Mouse (Mus musculus): ENCODE measurements at regions not wholly inside any gene's neighbourhood (a gene's known extent, or its start where the extent isn't known, plus 50 kb on each side); places are given as distances from the start of the nearest gene placed in this dataset.

GRCm38 (mm10) chr10:24357636-24358035, 134.3 kb downstream of the Moxd1 start:
- no peak overlapping the region for H3K4me3 ChIP-seq (replicated peaks; ENCODE audit: low read length)
- H3K27me3 ChIP-seq (ENCODE audit: insufficient read depth, low read length), result no peaks in the 10 kb centered on the region
- TF ChIP-seq CTCF (conservative IDR thresholded peaks at IDR 0.05; ENCODE audit: low read length) (no peak), NANOG (IDR thresholded peaks at IDR 0.05; ENCODE audit: borderline replicate concordance, low read length) (peak; percentile 69; the same call in 1 of the 2 replicates)
- peaks cover 9% of the 10 kb centered on the region for H3K4me1 ChIP-seq (replicated peaks; ENCODE audit: low read depth, low read length)
- H3K36me3 ChIP-seq (ENCODE audit: insufficient read depth, low read length), result no peaks in the 10 kb centered on the region
- H3K9me3 ChIP-seq (ENCODE audit: low read length), result no peaks in the 10 kb centered on the region

GRCm38 (mm10) chr10:24361424-24361823, 138.1 kb downstream of the Moxd1 start:
- TF ChIP-seq CTCF (conservative IDR thresholded peaks at IDR 0.05; ENCODE audit: low read length), result no peak
- no peak for TF ChIP-seq NANOG (IDR thresholded peaks at IDR 0.05; ENCODE audit: borderline replicate concordance, low read length)
- Histone ChIP-seq H3K9me3 (ENCODE audit: low read length) (no peaks in the 10 kb centered on the region), H3K4me3 (replicated peaks; ENCODE audit: low read length) (no peak overlapping the region), H3K4me1 (replicated peaks; ENCODE audit: low read depth, low read length) (peaks cover 9% of the 10 kb centered on the region), H3K27me3 (ENCODE audit: insufficient read depth, low read length) (no peaks in the 10 kb centered on the region), H3K36me3 (ENCODE audit: insufficient read depth, low read length) (no peaks in the 10 kb centered on the region)

GRCm38 (mm10) chr10:24365369-24365768, 142.1 kb downstream of the Moxd1 start:
- H3K36me3 ChIP-seq (ENCODE audit: insufficient read depth, low read length), result no peaks in the 10 kb centered on the region
- H3K27me3 ChIP-seq (ENCODE audit: insufficient read depth, low read length), result no peaks in the 10 kb centered on the region
- H3K9me3 ChIP-seq (ENCODE audit: low read length), result peaks cover 13% of the 10 kb centered on the region
- TF ChIP-seq POU5F1 (IDR thresholded peaks at IDR 0.05; ENCODE audit: borderline replicate concordance, low read length), result no peak
- TF ChIP-seq CTCF (conservative IDR thresholded peaks at IDR 0.05; ENCODE audit: low read length), result no peak
- TF ChIP-seq NANOG (IDR thresholded peaks at IDR 0.05; ENCODE audit: borderline replicate concordance, low read length), result no peak
- no peaks in the 10 kb centered on the region for H3K4me1 ChIP-seq (replicated peaks; ENCODE audit: low read depth, low read length)
- H3K4me3 ChIP-seq (replicated peaks; ENCODE audit: low read length), result no peak overlapping the region

- H3K4me1 ChIP-seq (replicated peaks; ENCODE audit: low read depth, low read length), result no peaks in the 10 kb centered on the region
- TF ChIP-seq POU5F1 (IDR thresholded peaks at IDR 0.05; ENCODE audit: borderline replicate concordance, low read length) (no peak), NANOG (IDR thresholded peaks at IDR 0.05; ENCODE audit: borderline replicate concordance, low read length) (no peak), CTCF (conservative IDR thresholded peaks at IDR 0.05; ENCODE audit: low read length) (no peak)
- no peaks in the 10 kb centered on the region for H3K36me3 ChIP-seq (ENCODE audit: insufficient read depth, low read length)
- no peaks in the 10 kb centered on the region for H3K27me3 ChIP-seq (ENCODE audit: insufficient read depth, low read length)
- peaks cover 13% of the 10 kb centered on the region for H3K9me3 ChIP-seq (ENCODE audit: low read length)
- H3K4me3 ChIP-seq (replicated peaks; ENCODE audit: low read length), result no peak overlapping the region
Measured at GRCm38 (mm10) chr10:24367010-24367409, 143.7 kb downstream of the Moxd1 start.

GRCm38 (mm10) chr10:24373957-24374356, 150.6 kb downstream of the Moxd1 start:
- Histone ChIP-seq H3K36me3 (ENCODE audit: insufficient read depth, low read length) (no peaks in the 10 kb centered on the region), H3K9me3 (ENCODE audit: low read length) (peaks cover 12% of the 10 kb centered on the region; the same call in 1 of the 2 replicates), H3K4me3 (replicated peaks; ENCODE audit: low read length) (no peak overlapping the region), H3K4me1 (replicated peaks; ENCODE audit: low read depth, low read length) (no peaks in the 10 kb centered on the region), H3K27me3 (ENCODE audit: insufficient read depth, low read length) (no peaks in the 10 kb centered on the region)
- TF ChIP-seq NANOG (IDR thresholded peaks at IDR 0.05; ENCODE audit: borderline replicate concordance, low read length) (no peak), POU5F1 (IDR thresholded peaks at IDR 0.05; ENCODE audit: borderline replicate concordance, low read length) (no peak), CTCF (conservative IDR thresholded peaks at IDR 0.05; ENCODE audit: low read length) (no peak)

GRCm38 (mm10) chr10:24379291-24379690, 156.0 kb downstream of the Moxd1 start:
- Histone ChIP-seq H3K36me3 (ENCODE audit: insufficient read depth, low read length) (no peaks in the 10 kb centered on the region), H3K4me3 (replicated peaks; ENCODE audit: low read length) (no peak overlapping the region), H3K9me3 (ENCODE audit: low read length) (peaks cover 4% of the 10 kb centered on the region; the same call in 1 of the 2 replicates), H3K27me3 (ENCODE audit: insufficient read depth, low read length) (no peaks in the 10 kb centered on the region), H3K4me1 (replicated peaks; ENCODE audit: low read depth, low read length) (no peaks in the 10 kb centered on the region)
- TF ChIP-seq POU5F1 (IDR thresholded peaks at IDR 0.05; ENCODE audit: borderline replicate concordance, low read length), result no peak
- TF ChIP-seq CTCF (conservative IDR thresholded peaks at IDR 0.05; ENCODE audit: low read length), result no peak
- TF ChIP-seq NANOG (IDR thresholded peaks at IDR 0.05; ENCODE audit: borderline replicate concordance, low read length), result no peak

- no peaks in the 10 kb centered on the region for H3K36me3 ChIP-seq (ENCODE audit: insufficient read depth, low read length)
- H3K4me1 ChIP-seq (replicated peaks; ENCODE audit: low read depth, low read length), result no peaks in the 10 kb centered on the region
- TF ChIP-seq CTCF (conservative IDR thresholded peaks at IDR 0.05; ENCODE audit: low read length) (no peak), POU5F1 (IDR thresholded peaks at IDR 0.05; ENCODE audit: borderline replicate concordance, low read length) (no peak), NANOG (IDR thresholded peaks at IDR 0.05; ENCODE audit: borderline replicate concordance, low read length) (no peak)
- no peaks in the 10 kb centered on the region for H3K27me3 ChIP-seq (ENCODE audit: insufficient read depth, low read length)
- peaks cover 4% of the 10 kb centered on the region; the same call in 1 of the 2 replicates for H3K9me3 ChIP-seq (ENCODE audit: low read length)
- H3K4me3 ChIP-seq (replicated peaks; ENCODE audit: low read length), result no peak overlapping the region
Measured at GRCm38 (mm10) chr10:24380478-24381273, 157.4 kb downstream of the Moxd1 start.

GRCm38 (mm10) chr10:24381917-24382316, 158.6 kb downstream of the Moxd1 start:
- Histone ChIP-seq H3K27me3 (ENCODE audit: insufficient read depth, low read length) (no peaks in the 10 kb centered on the region), H3K36me3 (ENCODE audit: insufficient read depth, low read length) (no peaks in the 10 kb centered on the region), H3K9me3 (ENCODE audit: low read length) (peaks cover under 1% of the 10 kb centered on the region; the same call in 1 of the 2 replicates), H3K4me1 (replicated peaks; ENCODE audit: low read depth, low read length) (no peaks in the 10 kb centered on the region), H3K4me3 (replicated peaks; ENCODE audit: low read length) (no peak overlapping the region)
- TF ChIP-seq CTCF (conservative IDR thresholded peaks at IDR 0.05; ENCODE audit: low read length) (peak; percentile 40), NANOG (IDR thresholded peaks at IDR 0.05; ENCODE audit: borderline replicate concordance, low read length) (no peak), POU5F1 (IDR thresholded peaks at IDR 0.05; ENCODE audit: borderline replicate concordance, low read length) (no peak)

All from E14TG2a.4 (cell line).